Mouse (Mus musculus): Measurements from ENCODE around the gene Dicer1. TPM values are rescaled to one million over a fixed set of nuclear protein-coding genes. Genes with fewer than 3 reads are reported as not detected.
"Not testable (repeated sequence)": the region's sequence is repeated elsewhere in the genome, so short reads cannot be mapped to it uniquely, and the experiment has no call there.

Gene Dicer1
- polyA plus RNA-seq, 1 experiment from 2014 or later = 12.6 TPM

DNA sequence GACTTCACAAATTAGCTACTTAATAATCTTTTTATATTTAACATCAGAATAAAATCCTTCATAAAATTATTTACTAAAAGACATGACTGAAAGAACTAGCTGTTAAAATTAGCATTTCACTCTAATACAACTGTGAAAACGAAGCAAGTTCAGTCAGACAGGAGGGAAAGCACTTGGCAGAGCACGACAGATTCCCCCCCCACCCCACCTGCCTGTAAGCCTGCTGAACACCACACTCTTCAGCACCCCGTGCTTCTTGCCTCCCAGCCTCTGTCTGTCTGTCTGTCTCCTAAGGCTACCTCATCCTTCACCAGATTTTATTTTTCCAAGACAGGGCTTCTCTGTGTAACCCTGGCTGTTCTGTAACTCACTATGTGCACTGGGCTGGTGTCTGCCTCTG, 12.8 kb downstream of the Dicer1 start:
- no peaks in the 10 kb centered on the region; the same call in 1 of the 2 replicates for H3K36me3 ChIP-seq (ENCODE audit: control insufficient read depth, insufficient read depth, low read length)
- no peak overlapping the region for H3K27ac ChIP-seq (replicated peaks)
- H3K9ac ChIP-seq (ENCODE audit: low read length) = no peak overlapping the region
- ATAC-seq (ENCODE audit: low FRiP score, low TSS enrichment) (peak; percentile 26; the same call in 1 of the 2 replicates), DNase-seq (ENCODE audit: low spot score) (no peak)
- WGBS = 31% methylated on average over 3 of the region's 3 CpGs
- no peaks in the 10 kb centered on the region for H3K9me3 ChIP-seq (ENCODE audit: control insufficient read depth, low read length)
- H3K4me3 ChIP-seq (ENCODE audit: low read depth, low read length) = no peak overlapping the region
- H3K4me2 ChIP-seq (replicated peaks; ENCODE audit: low read depth) = no peak overlapping the region
- peaks cover 4% of the 10 kb centered on the region; the same call in 1 of the 2 replicates for H3K4me1 ChIP-seq (replicated peaks; ENCODE audit: control insufficient read depth, insufficient read depth)
- TF ChIP-seq EP300 (optimal IDR thresholded peaks at IDR 0.05) (no peak), CTCF (IDR thresholded peaks at IDR 0.05; ENCODE audit: low read depth) (no peak)
- H3K27me3 ChIP-seq (ENCODE audit: control insufficient read depth, insufficient read depth, low read length) = no peaks in the 10 kb centered on the region

GRCm38 (mm10) chr12:104738446-104738845, 13.3 kb downstream of the Dicer1 start:
- DNase-seq (ENCODE audit: low spot score) (no peak), ATAC-seq (ENCODE audit: low FRiP score, low TSS enrichment) (0 out of 2 replicates have a peak, but pooled peaks have one; percentile 49)
- Histone ChIP-seq H3K4me2 (replicated peaks; ENCODE audit: low read depth) (no peak overlapping the region), H3K4me1 (replicated peaks; ENCODE audit: control insufficient read depth, insufficient read depth) (peaks cover 4% of the 10 kb centered on the region; the same call in 1 of the 2 replicates), H3K9me3 (ENCODE audit: control insufficient read depth, low read length) (no peaks in the 10 kb centered on the region), H3K27ac (replicated peaks) (no peak overlapping the region), H3K9ac (ENCODE audit: low read length) (no peak overlapping the region), H3K4me3 (ENCODE audit: low read depth, low read length) (no peak overlapping the region), H3K36me3 (ENCODE audit: control insufficient read depth, insufficient read depth, low read length) (no peaks in the 10 kb centered on the region; the same call in 1 of the 2 replicates), H3K27me3 (ENCODE audit: control insufficient read depth, insufficient read depth, low read length) (no peaks in the 10 kb centered on the region)
- 37% methylated on average over 9 of the region's 9 CpGs for WGBS
- no peak for TF ChIP-seq CTCF (IDR thresholded peaks at IDR 0.05; ENCODE audit: low read depth)
- TF ChIP-seq EP300 (optimal IDR thresholded peaks at IDR 0.05) = no peak

- TF ChIP-seq CTCF (IDR thresholded peaks at IDR 0.05; ENCODE audit: low read depth) = no peak
- TF ChIP-seq EP300 (optimal IDR thresholded peaks at IDR 0.05) = no peak
- WGBS = 83% methylated on average over 10 of the region's 10 CpGs
- H3K27me3 ChIP-seq (ENCODE audit: control insufficient read depth, insufficient read depth, low read length) = no peaks in the 10 kb centered on the region
- no peak for DNase-seq (ENCODE audit: low spot score)
- H3K9me3 ChIP-seq (ENCODE audit: control insufficient read depth, low read length) = no peaks in the 10 kb centered on the region
- H3K4me1 ChIP-seq (replicated peaks; ENCODE audit: control insufficient read depth, insufficient read depth) = peaks cover 4% of the 10 kb centered on the region; the same call in 1 of the 2 replicates
- no peak for ATAC-seq (ENCODE audit: low FRiP score, low TSS enrichment)
- H3K4me3 ChIP-seq (ENCODE audit: low read depth, low read length) = no peak overlapping the region
- no peak overlapping the region for H3K9ac ChIP-seq (ENCODE audit: low read length)
- H3K4me2 ChIP-seq (replicated peaks; ENCODE audit: low read depth) = no peak overlapping the region
- H3K36me3 ChIP-seq (ENCODE audit: control insufficient read depth, insufficient read depth, low read length) = no peaks in the 10 kb centered on the region; the same call in 1 of the 2 replicates
- no peak overlapping the region for H3K27ac ChIP-seq (replicated peaks)
Measured at GRCm38 (mm10) chr12:104737666-104738065, 14.1 kb downstream of the Dicer1 start.

GRCm38 (mm10) chr12:104735993-104736395, 15.8 kb downstream of the Dicer1 start:
- Histone ChIP-seq H3K4me1 (replicated peaks; ENCODE audit: control insufficient read depth, insufficient read depth) (peaks cover 2% of the 10 kb centered on the region; the same call in 1 of the 2 replicates), H3K4me3 (ENCODE audit: low read depth, low read length) (no peak overlapping the region), H3K27ac (replicated peaks) (no peak overlapping the region), H3K27me3 (ENCODE audit: control insufficient read depth, insufficient read depth, low read length) (no peaks in the 10 kb centered on the region), H3K4me2 (replicated peaks; ENCODE audit: low read depth) (no peak overlapping the region), H3K36me3 (ENCODE audit: control insufficient read depth, insufficient read depth, low read length) (no peaks in the 10 kb centered on the region; the same call in none of the 2 replicates), H3K9ac (ENCODE audit: low read length) (no peak overlapping the region), H3K9me3 (ENCODE audit: control insufficient read depth, low read length) (no peaks in the 10 kb centered on the region)
- 40% methylated on average over 3 of the region's 3 CpGs for WGBS
- DNase-seq (ENCODE audit: low spot score) (no peak), ATAC-seq (ENCODE audit: low FRiP score, low TSS enrichment) (no peak)
- TF ChIP-seq CTCF (IDR thresholded peaks at IDR 0.05; ENCODE audit: low read depth) = no peak
- TF ChIP-seq EP300 (optimal IDR thresholded peaks at IDR 0.05) = no peak

- TF ChIP-seq EP300 (optimal IDR thresholded peaks at IDR 0.05) (no peak), CTCF (IDR thresholded peaks at IDR 0.05; ENCODE audit: low read depth) (no peak)
- Histone ChIP-seq H3K36me3 (ENCODE audit: control insufficient read depth, insufficient read depth, low read length) (no peaks in the 10 kb centered on the region; the same call in none of the 2 replicates), H3K4me1 (replicated peaks; ENCODE audit: control insufficient read depth, insufficient read depth) (no peaks in the 10 kb centered on the region), H3K9me3 (ENCODE audit: control insufficient read depth, low read length) (no peaks in the 10 kb centered on the region), H3K9ac (ENCODE audit: low read length) (no peak overlapping the region), H3K27me3 (ENCODE audit: control insufficient read depth, insufficient read depth, low read length) (no peaks in the 10 kb centered on the region), H3K4me3 (ENCODE audit: low read depth, low read length) (no peak overlapping the region), H3K4me2 (replicated peaks; ENCODE audit: low read depth) (no peak overlapping the region), H3K27ac (replicated peaks) (no peak overlapping the region)
- no peak for ATAC-seq (ENCODE audit: low FRiP score, low TSS enrichment)
- no peak for DNase-seq (ENCODE audit: low spot score)
Measured at GRCm38 (mm10) chr12:104733165-104733564, 18.6 kb downstream of the Dicer1 start.

GRCm38 (mm10) chr12:104731782-104732181, 20.0 kb downstream of the Dicer1 start:
- no peak overlapping the region for H3K4me3 ChIP-seq (ENCODE audit: low read depth, low read length)
- no peak overlapping the region for H3K4me2 ChIP-seq (replicated peaks; ENCODE audit: low read depth)
- WGBS = 84% methylated on average over 3 of the region's 3 CpGs
- TF ChIP-seq CTCF (IDR thresholded peaks at IDR 0.05; ENCODE audit: low read depth) = no peak
- no peak for TF ChIP-seq EP300 (optimal IDR thresholded peaks at IDR 0.05)
- no peak overlapping the region for H3K9ac ChIP-seq (ENCODE audit: low read length)
- no peak for ATAC-seq (ENCODE audit: low FRiP score, low TSS enrichment)
- H3K4me1 ChIP-seq (replicated peaks; ENCODE audit: control insufficient read depth, insufficient read depth) = no peaks in the 10 kb centered on the region
- no peaks in the 10 kb centered on the region; the same call in none of the 2 replicates for H3K36me3 ChIP-seq (ENCODE audit: control insufficient read depth, insufficient read depth, low read length)
- H3K27ac ChIP-seq (replicated peaks) = no peak overlapping the region
- no peaks in the 10 kb centered on the region for H3K9me3 ChIP-seq (ENCODE audit: control insufficient read depth, low read length)
- no peak for DNase-seq (ENCODE audit: low spot score)
- H3K27me3 ChIP-seq (ENCODE audit: control insufficient read depth, insufficient read depth, low read length) = no peaks in the 10 kb centered on the region

GRCm38 (mm10) chr12:104726436-104726835, 25.3 kb downstream of the Dicer1 start:
- 86% methylated on average over 2 of the region's 2 CpGs for WGBS

More at GRCm38 (mm10) chr12:104726436-104726835, 25.3 kb downstream of the Dicer1 start:
- not testable (repeated sequence) for H3K27ac ChIP-seq (replicated peaks); H3K4me2 ChIP-seq (replicated peaks; ENCODE audit: low read depth); H3K27me3 ChIP-seq (ENCODE audit: control insufficient read depth, insufficient read depth, low read length); ATAC-seq (ENCODE audit: low FRiP score, low TSS enrichment); DNase-seq (ENCODE audit: low spot score); H3K4me3 ChIP-seq (ENCODE audit: low read depth, low read length); H3K9me3 ChIP-seq (ENCODE audit: control insufficient read depth, low read length); H3K4me1 ChIP-seq (replicated peaks; ENCODE audit: control insufficient read depth, insufficient read depth); H3K9ac ChIP-seq (ENCODE audit: low read length)
- peaks cover 10% of the 10 kb centered on the region for H3K36me3 ChIP-seq (ENCODE audit: control insufficient read depth, insufficient read depth, low read length)

Measured in stomach, postnatal 0 days (tissue).